Comparison of ENCODE assay signal across 8 mouse cellular contexts in the genomic region with DNA sequence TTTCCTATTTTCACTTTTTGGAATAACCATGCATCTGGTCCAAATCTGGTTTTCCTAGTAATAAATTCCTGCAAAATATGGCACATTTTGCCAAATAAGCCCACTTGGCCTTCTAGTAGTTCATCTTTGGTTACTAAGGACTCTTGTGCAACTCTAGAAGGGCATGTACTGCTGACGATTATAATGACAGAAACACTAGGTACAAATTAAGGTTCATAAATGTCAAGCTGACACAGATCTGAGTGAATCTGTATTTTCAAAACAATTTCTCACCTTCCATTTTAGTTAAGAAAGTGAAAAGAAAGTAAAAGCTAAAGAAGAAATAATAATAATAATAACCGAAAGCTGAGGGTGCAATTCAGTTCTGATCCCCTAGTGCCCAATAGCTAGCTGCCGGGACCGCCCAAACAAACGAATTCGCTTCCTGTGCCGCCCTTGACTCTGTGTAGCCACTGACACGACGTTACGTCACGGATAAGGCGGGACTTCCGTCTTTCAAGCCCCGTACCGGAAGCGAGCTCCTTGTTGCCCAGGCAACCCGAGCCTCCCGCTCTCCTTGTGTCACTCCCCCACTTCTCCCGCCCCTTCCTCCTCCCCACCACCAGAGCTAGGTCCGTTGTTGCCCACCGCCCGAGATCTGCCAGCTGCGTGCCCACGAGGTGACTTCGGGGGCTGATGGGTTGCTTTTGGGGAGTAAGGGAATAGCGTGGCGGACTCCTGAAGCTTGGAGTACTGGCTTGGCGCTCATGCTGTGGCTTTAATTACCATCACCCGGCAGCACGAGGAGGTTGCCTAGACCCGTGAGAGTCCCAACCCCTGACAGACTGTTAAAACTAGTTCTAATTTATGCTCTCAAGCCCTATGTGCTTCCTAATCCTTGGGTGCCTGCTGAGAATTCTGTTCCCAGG. TPM values are rescaled to one million over a fixed set of nuclear protein-coding genes. Genes with fewer than 3 reads are reported as not detected.
DNase-seq lines count a peak whose midpoint lies in the region; ATAC-seq and TF ChIP-seq lines count a peak whose summit lies in the region.

A gene (plus strand): TSS at position 563 of the 908 bp plus-strand sequence.

- no peak for TF ChIP-seq CTCF in MEL (IDR thresholded peaks at IDR 0.05 in 2 of 3, conservative IDR thresholded peaks at IDR 0.05 in 1 of 3; ENCODE audit: control insufficient read depth in 1 of 3, insufficient read depth in 1 of 3, low read depth in 2 of 3, low read length in 3 of 3, poor library complexity in 1 of 3, severe bottlenecking in 1 of 3)
- no peak for TF ChIP-seq CTCF in cerebellum, adult 2 months (IDR thresholded peaks at IDR 0.05; ENCODE audit: borderline replicate concordance, insufficient read depth, low read depth, low read length)
- TF ChIP-seq CTCF in forebrain, postnatal 0 days (IDR thresholded peaks at IDR 0.05; ENCODE audit: low read depth): peak; percentile 42

- TF ChIP-seq RAD21 in MEL (IDR thresholded peaks at IDR 0.05; ENCODE audit: low read depth, low read length): no peak

- peaks cover 0 to 26% of the 10 kb centered on the region in 2 experiments; a peak in 2 of 4 replicates for H3K36me3 ChIP-seq in MEL (ENCODE audit: control insufficient read depth in 1 of 2, insufficient read depth in 2 of 2, low read length in 2 of 2)
- H3K36me3 ChIP-seq in forebrain, postnatal 0 days (ENCODE audit: insufficient read depth): no peaks in the 10 kb centered on the region
- no peaks in the 10 kb centered on the region for H3K36me3 ChIP-seq in lung, embryonic 15.5 days

- H3K9ac ChIP-seq in MEL (ENCODE audit: control insufficient read depth, low read depth, low read length, poor library complexity, severe bottlenecking): peak within 1 kb of the TSS; percentile 75
- peak within 1 kb of the TSS; percentile 50 for H3K9ac ChIP-seq in forebrain, postnatal 0 days
- peak within 1 kb of the TSS; percentile 47 for H3K9ac ChIP-seq in lung, embryonic 15.5 days

- peak within 1 kb of the TSS; percentile 79 to 98 for H3K4me3 ChIP-seq in MEL (ENCODE audit: control insufficient read depth in 1 of 2, insufficient read depth in 1 of 2, low read depth in 2 of 2, low read length in 2 of 2)
- peak within 1 kb of the TSS; percentile 85 for H3K4me3 ChIP-seq in cerebellum, adult 2 months (replicated peaks; ENCODE audit: insufficient read depth, low read depth, low read length)
- peak within 1 kb of the TSS; percentile 47 for H3K4me3 ChIP-seq in forebrain, postnatal 0 days (ENCODE audit: low read depth, low read length)
- H3K4me3 ChIP-seq in lung, embryonic 15.5 days: peak within 1 kb of the TSS; percentile 57

- H3K79me2 ChIP-seq in MEL (ENCODE audit: control insufficient read depth, insufficient read depth, low read length, poor library complexity): peaks cover 21% of the 10 kb centered on the region

- 8% methylated on average over 31 of the region's 31 CpGs for WGBS in cerebellum, adult 2 months
- WGBS in forebrain, postnatal 0 days: 35% methylated on average over 30 of the region's 31 CpGs
- WGBS in lung, embryonic 15.5 days: 16% methylated on average over 31 of the region's 31 CpGs

- no peaks in the 10 kb centered on the region for H3K9me3 ChIP-seq in MEL (replicated peaks; ENCODE audit: insufficient read depth, low read length)
- H3K9me3 ChIP-seq in forebrain, postnatal 0 days (ENCODE audit: low read length): no peaks in the 10 kb centered on the region
- H3K9me3 ChIP-seq in lung, embryonic 15.5 days: no peaks in the 10 kb centered on the region

- no peaks in the 10 kb centered on the region for H3K27me3 ChIP-seq in MEL (ENCODE audit: control insufficient read depth in 1 of 2, insufficient read depth in 2 of 2, low read length in 2 of 2)
- H3K27me3 ChIP-seq in cerebellum, adult 2 months (ENCODE audit: control insufficient read depth, insufficient read depth, low read length): no peaks in the 10 kb centered on the region
- H3K27me3 ChIP-seq in forebrain, postnatal 0 days (ENCODE audit: insufficient read depth, low read length): no peaks in the 10 kb centered on the region
- no peaks in the 10 kb centered on the region for H3K27me3 ChIP-seq in lung, embryonic 15.5 days

- TF ChIP-seq POLR2A in MEL (IDR thresholded peaks at IDR 0.05; ENCODE audit: control insufficient read depth in 1 of 2, insufficient read depth in 1 of 2, low read depth in 1 of 2, low read length in 2 of 2, poor library complexity in 1 of 2): peak; percentile 37 to 55; a peak in 2 of 4 replicates
- no peak for TF ChIP-seq POLR2A in cerebellum, adult 2 months (IDR thresholded peaks at IDR 0.05; ENCODE audit: borderline replicate concordance, insufficient read depth, low read length)

- peak within 1 kb of the TSS; percentile 91 for H3K27ac ChIP-seq in MEL (ENCODE audit: control insufficient read depth, low read depth, low read length)
- no peak within 1 kb of the TSS; the same call in 1 of the 2 replicates for H3K27ac ChIP-seq in cerebellum, adult 2 months (ENCODE audit: insufficient read depth, low read length)
- peak within 1 kb of the TSS; percentile 82 for H3K27ac ChIP-seq in forebrain, postnatal 0 days (ENCODE audit: low read depth, low read length)
- H3K27ac ChIP-seq in lung, embryonic 15.5 days: peak within 1 kb of the TSS; percentile 74

- ATAC-seq in forebrain, postnatal 0 days: peak; percentile 98
- ATAC-seq in lung, embryonic 15.5 days (ENCODE audit: borderline replicate concordance, extremely low read depth, low FRiP score, low TSS enrichment): peak; percentile 98

- H3K4me2 ChIP-seq in forebrain, postnatal 0 days (ENCODE audit: low read depth): peak within 1 kb of the TSS; percentile 46
- peak within 1 kb of the TSS; percentile 53 for H3K4me2 ChIP-seq in lung, embryonic 15.5 days

- TF ChIP-seq EP300 in MEL (IDR thresholded peaks at IDR 0.05; ENCODE audit: low read depth in 1 of 2, low read length in 2 of 2): 0 out of 4 replicates have a peak, but pooled peaks of 1 of the 2 experiments have one; percentile 20

- peak; percentile 99 for DNase-seq in MEL (ENCODE audit: low read depth, low spot score)
- DNase-seq in cerebellum, adult 2 months: peak; percentile 94
- DNase-seq in forebrain, postnatal 0 days: peak; percentile 97
- DNase-seq in heart, postnatal 4 days: peak; percentile 93
- peak; percentile 95 for DNase-seq in layer of hippocampus, adult 8-10 months (ENCODE audit: low spot score in 2 of 2)
- peak; percentile 89 for DNase-seq in ovary, adult 18-20 months (ENCODE audit: low spot score)
- peak; percentile 93 for DNase-seq in thymus, postnatal 0 days (ENCODE audit: low spot score)

- H3K4me1 ChIP-seq in MEL (ENCODE audit: control insufficient read depth in 1 of 2, insufficient read depth in 2 of 2, low read length in 2 of 2): peaks cover 15 to 19% of the 10 kb centered on the region in 2 experiments
- peaks cover 5% of the 10 kb centered on the region; the same call in 1 of the 2 replicates for H3K4me1 ChIP-seq in cerebellum, adult 2 months (ENCODE audit: control insufficient read depth, insufficient read depth, low read length)
- H3K4me1 ChIP-seq in forebrain, postnatal 0 days (ENCODE audit: insufficient read depth): no peaks in the 10 kb centered on the region
- H3K4me1 ChIP-seq in lung, embryonic 15.5 days: peaks cover 11% of the 10 kb centered on the region

TF ChIP-seq in MEL, 35 proteins besides CTCF, POLR2A, EP300 and RAD21 (continues in another document):
- no peak for TF ChIP-seq TCF12 (IDR thresholded peaks at IDR 0.05; ENCODE audit: low read depth, low read length)
- TF ChIP-seq CHD1 (IDR thresholded peaks at IDR 0.05; ENCODE audit: low read depth, low read length): no peak
- TF ChIP-seq MAX (IDR thresholded peaks at IDR 0.05; ENCODE audit: low read length): no peak; the same call in 1 of the 2 replicates
- TF ChIP-seq TBP (IDR thresholded peaks at IDR 0.05; ENCODE audit: low read depth, low read length): peak; percentile 64
- peak; percentile 69 for TF ChIP-seq MXI1 (IDR thresholded peaks at IDR 0.05; ENCODE audit: low read depth, low read length)
- TF ChIP-seq MYB (IDR thresholded peaks at IDR 0.05; ENCODE audit: low read depth, low read length): no peak
- no peak; the same call in 1 of the 2 replicates for TF ChIP-seq ETS1 (IDR thresholded peaks at IDR 0.05; ENCODE audit: low read depth, low read length)
- no peak for TF ChIP-seq TAL1 (IDR thresholded peaks at IDR 0.05; ENCODE audit: low read length)
- 0 out of 2 replicates have a peak, but pooled peaks have one; percentile 10 for TF ChIP-seq MYC (IDR thresholded peaks at IDR 0.05; ENCODE audit: low read depth, low read length)
- no peak for TF ChIP-seq ZC3H11A (IDR thresholded peaks at IDR 0.05; ENCODE audit: low read depth, low read length)
- peak; percentile 45; the same call in 1 of the 2 replicates for TF ChIP-seq E2F4 (IDR thresholded peaks at IDR 0.05; ENCODE audit: borderline replicate concordance, low read depth, low read length)
- no peak for TF ChIP-seq GABPA (IDR thresholded peaks at IDR 0.05; ENCODE audit: low read depth, low read length)
- TF ChIP-seq HCFC1 (IDR thresholded peaks at IDR 0.05; ENCODE audit: low read depth, low read length): peak; percentile 86
- TF ChIP-seq ZMIZ1 (IDR thresholded peaks at IDR 0.05; ENCODE audit: low read depth, low read length): 0 out of 2 replicates have a peak, but pooled peaks have one; percentile 13
- no peak for TF ChIP-seq MEF2A (IDR thresholded peaks at IDR 0.05; ENCODE audit: extremely low read depth, insufficient replicate concordance, low read depth, low read length, poor library complexity, severe bottlenecking)
- TF ChIP-seq JUND (IDR thresholded peaks at IDR 0.05; ENCODE audit: low read depth, low read length): no peak
- TF ChIP-seq GATA1 (IDR thresholded peaks at IDR 0.05; ENCODE audit: low read depth, low read length): no peak
- TF ChIP-seq SIN3A (IDR thresholded peaks at IDR 0.05; ENCODE audit: low read length): peak; percentile 83
- no peak for TF ChIP-seq CHD2 (IDR thresholded peaks at IDR 0.05; ENCODE audit: low read length)
- TF ChIP-seq UBTF (IDR thresholded peaks at IDR 0.05; ENCODE audit: borderline replicate concordance, insufficient read depth, low read depth, low read length): no peak

RNA-seq across cellular contexts. Expression of the gene that starts here (rescaled TPM):
- 13.2 and 15.1 TPM in 2 replicates for total RNA-seq in MEL (2012; rRNA removed)
- polyA plus RNA-seq in MEL (2012; ENCODE audit: insufficient read depth in 1 of 2, insufficient read length in 2 of 2, low read depth in 1 of 2, low replicate concordance in 2 of 2, missing spikeins in 1 of 2): 10 to 100 TPM in 1 of 2 experiments, not detected in 1; 35.8 TPM
- 10.6 and 11.8 TPM in 2 replicates for polyA plus RNA-seq in cerebellum, adult 2 months (2012; rRNA removed)
- 6.8 and 7.4 TPM in 2 replicates for total RNA-seq in forebrain, postnatal 0 days (2014; rRNA removed)
- polyA plus RNA-seq in forebrain, postnatal 0 days (2015; fragmentation: Nextera tagmentation; extraction: Ambion mirVana): 8.0 and 8.5 TPM in 2 replicates
- 1 to 10 TPM; 4.3 to 4.9 TPM for total RNA-seq in heart, postnatal 4 days (2021)
- total RNA-seq in layer of hippocampus, adult 8-10 months (2022): 10 to 100 TPM; 12.4 to 16.2 (median 13.1) TPM
- polyA plus RNA-seq in lung, embryonic 15.5 days (2015; fragmentation: Nextera tagmentation; extraction: Ambion mirVana): 18.2 and 19.5 TPM in 2 replicates
- 10.3 and 11.5 TPM in 2 replicates for polyA plus RNA-seq in thymus, postnatal 0 days (2015; fragmentation: Nextera tagmentation; extraction: Ambion mirVana)
